Mouse (Mus musculus): ENCODE measurements around the gene Tm9sf2. TPM values are rescaled to one million over a fixed set of nuclear protein-coding genes. Genes with fewer than 3 reads are reported as not detected.
"Not testable (repeated sequence)": the region's sequence is repeated elsewhere in the genome, so short reads cannot be mapped to it uniquely, and the experiment has no call there.

Tm9sf2 gene
- polyA plus RNA-seq, 1 experiment from 2014 or later = 120 TPM

DNA sequence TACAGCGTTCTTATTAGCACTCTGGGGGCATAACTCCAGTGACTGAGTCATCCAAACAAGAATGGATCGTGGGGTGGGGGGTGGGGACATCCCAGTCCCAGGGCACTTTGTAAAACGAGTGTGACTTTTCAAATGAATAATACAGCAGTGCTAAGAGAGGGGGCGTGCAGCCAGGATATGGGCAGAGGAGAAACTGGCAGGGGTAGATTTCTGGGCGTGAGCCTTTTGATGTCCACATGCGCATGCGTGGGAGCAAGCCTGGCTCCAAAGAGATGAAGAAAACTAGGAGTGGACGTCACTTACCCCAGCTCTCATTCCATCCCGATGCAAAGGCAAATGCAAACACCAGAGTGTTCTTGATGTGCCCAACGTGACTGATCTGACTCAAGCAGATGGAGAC, 32.5 kb upstream of the Tm9sf2 start:
- DNase-seq (ENCODE audit: low spot score) = no peak
- H3K4me1 ChIP-seq = peaks cover 3% of the 10 kb centered on the region; the same call in 1 of the 2 replicates
- no peaks in the 10 kb centered on the region for H3K27me3 ChIP-seq (replicated peaks; ENCODE audit: low read depth, poor library complexity, severe bottlenecking)
- no peaks in the 10 kb centered on the region for H3K36me3 ChIP-seq (replicated peaks)
- WGBS = 84% methylated on average over 10 of the region's 10 CpGs
- H3K4me3 ChIP-seq = no peak overlapping the region
- no peaks in the 10 kb centered on the region for H3K9me3 ChIP-seq
- no peak overlapping the region for H3K27ac ChIP-seq (replicated peaks)

DNA sequence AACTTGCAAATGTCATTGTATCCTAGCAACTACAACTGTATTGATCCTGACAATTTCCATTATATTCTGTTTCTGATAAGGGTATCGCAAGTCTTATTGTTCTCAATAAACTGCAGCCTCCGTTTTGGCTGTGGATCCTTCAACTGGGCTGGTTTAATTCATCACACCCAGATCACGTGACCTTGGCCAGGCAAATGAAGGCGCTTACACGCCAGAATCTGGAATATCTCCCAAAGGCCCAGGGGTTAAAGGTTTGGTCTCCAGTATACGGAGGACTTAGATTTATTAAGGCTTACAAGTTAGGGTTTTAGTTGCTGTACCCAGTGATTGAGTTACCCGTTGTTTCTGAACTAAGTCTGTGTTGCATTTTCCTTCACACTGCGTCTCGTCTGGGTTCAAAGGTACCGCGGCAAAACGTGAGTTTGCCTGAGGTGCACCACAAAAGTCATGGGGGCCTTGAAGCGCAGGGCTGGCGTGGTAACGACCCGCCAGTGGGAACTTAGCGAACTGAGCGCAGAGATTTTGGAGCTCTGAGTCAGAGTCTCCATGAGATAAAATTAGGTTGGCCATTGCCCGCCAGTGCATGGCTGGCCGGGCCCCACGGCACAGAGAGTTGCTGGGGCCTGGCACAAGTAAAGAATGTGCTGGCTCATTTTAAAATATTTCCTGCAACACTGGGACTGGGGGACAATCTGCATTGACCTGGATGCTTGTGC, 31.2 kb upstream of the Tm9sf2 start:
- no peaks in the 10 kb centered on the region for H3K4me1 ChIP-seq
- DNase-seq (ENCODE audit: low spot score) = no peak
- no peaks in the 10 kb centered on the region for H3K36me3 ChIP-seq (replicated peaks)
- no peaks in the 10 kb centered on the region for H3K9me3 ChIP-seq
- H3K27ac ChIP-seq (replicated peaks) = no peak overlapping the region
- H3K27me3 ChIP-seq (replicated peaks; ENCODE audit: low read depth, poor library complexity, severe bottlenecking) = no peaks in the 10 kb centered on the region
- WGBS = 89% methylated on average over 21 of the region's 21 CpGs
- H3K4me3 ChIP-seq = no peak overlapping the region

DNA sequence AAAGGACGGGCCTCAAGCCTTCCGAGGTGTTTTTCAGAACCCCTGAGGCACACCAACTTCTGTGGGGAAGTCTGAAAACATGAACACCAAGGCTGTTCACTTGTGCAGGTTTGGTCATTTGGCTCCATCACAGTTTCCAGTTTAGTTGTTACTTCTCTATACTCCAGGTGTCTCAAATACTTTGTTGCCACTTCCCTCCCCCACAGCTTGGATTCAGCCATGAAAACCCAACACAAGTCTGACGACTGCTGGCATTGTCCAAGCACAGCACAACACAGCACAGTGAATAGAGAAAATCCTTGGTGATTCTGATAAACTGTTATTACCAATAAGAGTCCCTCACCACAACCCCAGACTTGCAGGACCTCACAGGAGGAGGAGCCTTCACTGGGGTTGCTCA, 29.8 kb upstream of the Tm9sf2 start:
- H3K9me3 ChIP-seq = no peaks in the 10 kb centered on the region
- H3K4me3 ChIP-seq = no peak overlapping the region
- 80% methylated on average over 3 of the region's 3 CpGs for WGBS
- no peaks in the 10 kb centered on the region for H3K4me1 ChIP-seq
- no peak for DNase-seq (ENCODE audit: low spot score)
- no peaks in the 10 kb centered on the region for H3K27me3 ChIP-seq (replicated peaks; ENCODE audit: low read depth, poor library complexity, severe bottlenecking)
- no peak overlapping the region for H3K27ac ChIP-seq (replicated peaks)
- H3K36me3 ChIP-seq (replicated peaks) = no peaks in the 10 kb centered on the region

DNA sequence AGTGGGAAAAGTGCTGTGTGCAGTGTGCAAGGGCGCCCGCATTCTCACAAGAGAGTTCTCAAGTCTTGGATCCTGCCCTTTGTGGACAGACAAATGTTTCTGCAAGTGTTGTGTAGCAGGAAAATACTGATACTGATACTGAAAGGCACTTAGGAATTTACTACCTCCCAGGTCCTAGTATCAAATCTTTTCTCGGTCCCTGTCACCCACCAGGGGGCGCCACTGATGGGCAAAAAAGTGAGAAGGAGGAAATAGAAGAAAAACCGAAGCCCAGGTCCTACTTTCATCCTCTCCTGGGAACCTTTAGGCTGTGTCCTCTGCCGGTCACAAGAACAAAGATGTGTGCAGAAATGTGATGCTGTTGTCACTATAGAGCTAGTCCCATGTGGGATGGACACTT, 27.4 kb upstream of the Tm9sf2 start:
- Histone ChIP-seq H3K9me3 (no peaks in the 10 kb centered on the region), H3K27me3 (replicated peaks; ENCODE audit: low read depth, poor library complexity, severe bottlenecking) (no peaks in the 10 kb centered on the region), H3K4me3 (no peak overlapping the region), H3K4me1 (no peaks in the 10 kb centered on the region), H3K36me3 (replicated peaks) (no peaks in the 10 kb centered on the region), H3K27ac (replicated peaks) (no peak overlapping the region)
- 44% methylated on average over 6 of the region's 6 CpGs for WGBS
- peak; percentile 59 for DNase-seq (ENCODE audit: low spot score)

DNA sequence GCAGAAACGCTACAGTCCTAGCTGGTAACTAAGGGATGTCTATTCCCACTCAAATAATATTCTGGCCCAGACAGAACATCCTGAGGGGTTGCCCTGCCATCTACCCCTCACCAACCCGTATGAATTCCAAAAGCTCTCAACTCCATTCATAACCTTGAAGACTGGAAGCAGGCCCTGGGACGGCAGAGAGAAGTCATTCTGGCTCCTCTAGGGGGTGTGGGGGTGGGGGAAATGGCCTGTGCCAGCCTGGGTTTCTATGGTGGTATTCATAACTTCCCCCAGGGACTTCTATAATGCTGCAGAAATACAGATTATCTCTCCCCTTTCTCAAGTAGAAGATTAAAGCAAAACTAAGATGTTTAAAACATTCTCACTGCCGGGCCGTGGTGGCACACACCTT, 26.9 kb upstream of the Tm9sf2 start:
- no peaks in the 10 kb centered on the region for H3K4me1 ChIP-seq
- 88% methylated on average over 5 of the region's 5 CpGs for WGBS
- DNase-seq (ENCODE audit: low spot score) = no peak

DNA sequence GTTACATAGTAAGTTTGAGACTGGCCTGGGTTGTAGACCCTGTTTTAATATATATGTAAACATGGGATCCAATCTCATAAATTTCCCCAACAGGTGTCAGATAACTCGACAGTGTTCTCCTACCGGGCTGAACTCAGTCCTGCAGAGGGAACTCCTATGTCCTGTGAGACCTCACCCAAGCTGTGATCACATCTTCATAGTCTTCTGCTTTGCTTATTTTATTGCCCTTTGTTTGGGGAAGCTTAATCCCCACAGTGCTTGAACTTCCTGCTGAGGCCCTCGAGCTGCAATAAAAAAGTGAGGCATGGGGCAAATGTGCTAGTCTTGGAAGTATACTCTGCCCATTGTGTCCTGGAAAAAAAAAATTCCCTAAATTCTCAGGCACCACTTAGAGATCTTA, 25.5 kb upstream of the Tm9sf2 start:
- H3K9me3 ChIP-seq = peaks cover 3% of the 10 kb centered on the region; the same call in 1 of the 2 replicates
- no peaks in the 10 kb centered on the region for H3K36me3 ChIP-seq (replicated peaks)
- 67% methylated on average over 3 of the region's 3 CpGs for WGBS
- H3K4me3 ChIP-seq = no peak overlapping the region
- no peak for DNase-seq (ENCODE audit: low spot score)
- no peaks in the 10 kb centered on the region for H3K4me1 ChIP-seq
- H3K27me3 ChIP-seq (replicated peaks; ENCODE audit: low read depth, poor library complexity, severe bottlenecking) = no peaks in the 10 kb centered on the region
- no peak overlapping the region for H3K27ac ChIP-seq (replicated peaks)

More for the DNA sequence above, 26.9 kb upstream of the Tm9sf2 start:
- Histone ChIP-seq H3K27me3 (replicated peaks; ENCODE audit: low read depth, poor library complexity, severe bottlenecking) (no peaks in the 10 kb centered on the region), H3K36me3 (replicated peaks) (no peaks in the 10 kb centered on the region), H3K9me3 (peaks cover 2% of the 10 kb centered on the region; the same call in 1 of the 2 replicates), H3K4me3 (no peak overlapping the region), H3K27ac (replicated peaks) (no peak overlapping the region)

DNA sequence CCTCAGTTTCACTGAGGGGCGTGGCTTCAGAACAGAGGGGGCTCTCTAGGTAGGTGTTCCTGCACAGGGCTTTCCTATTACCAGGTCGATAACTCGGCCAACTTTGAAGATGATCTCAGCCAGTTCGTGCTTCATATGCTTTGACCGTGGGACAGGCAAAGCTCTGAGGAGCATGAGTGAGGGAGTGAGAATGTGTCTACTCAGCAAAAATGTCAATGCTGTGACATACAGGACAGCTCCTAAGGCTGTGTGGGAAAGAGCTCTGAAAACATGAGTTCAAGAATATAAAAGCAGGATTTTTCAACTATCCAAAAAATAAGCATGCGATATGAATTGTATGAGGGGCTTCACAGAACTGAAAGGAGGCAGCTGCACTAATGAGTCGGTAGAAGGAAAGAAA, 23.3 kb upstream of the Tm9sf2 start:
- Histone ChIP-seq H3K27me3 (replicated peaks; ENCODE audit: low read depth, poor library complexity, severe bottlenecking) (no peaks in the 10 kb centered on the region), H3K9me3 (peaks cover 3% of the 10 kb centered on the region; the same call in 1 of the 2 replicates), H3K27ac (replicated peaks) (no peak overlapping the region), H3K4me1 (no peaks in the 10 kb centered on the region), H3K4me3 (no peak overlapping the region), H3K36me3 (replicated peaks) (no peaks in the 10 kb centered on the region)
- 82% methylated on average over 7 of the region's 7 CpGs for WGBS
- DNase-seq (ENCODE audit: low spot score) = no peak

DNA sequence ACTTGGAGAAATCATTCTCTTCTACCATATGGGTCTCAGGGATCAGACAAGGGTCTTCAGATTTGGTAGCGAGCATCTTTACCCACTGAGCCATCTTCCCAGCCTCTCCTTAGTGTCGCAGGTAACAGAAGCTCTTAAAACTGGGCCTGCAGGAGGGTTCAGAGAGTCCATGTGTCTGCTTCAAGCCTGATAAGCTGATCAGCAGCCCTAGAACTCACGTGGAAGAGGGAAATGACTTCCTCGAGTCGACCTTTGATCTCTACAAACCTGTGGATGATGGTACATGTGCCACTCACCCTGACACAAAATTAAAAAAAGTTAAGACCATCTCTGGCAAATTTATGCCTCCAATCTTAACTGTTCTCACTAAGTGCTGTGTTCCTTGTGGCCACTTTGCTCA, 18.9 kb upstream of the Tm9sf2 start:
- no peak overlapping the region for H3K27ac ChIP-seq (replicated peaks)
- H3K9me3 ChIP-seq = peaks cover 3% of the 10 kb centered on the region; the same call in 1 of the 2 replicates
- DNase-seq (ENCODE audit: low spot score) = no peak
- no peak overlapping the region for H3K4me3 ChIP-seq
- H3K4me1 ChIP-seq = no peaks in the 10 kb centered on the region
- no peaks in the 10 kb centered on the region for H3K36me3 ChIP-seq (replicated peaks)
- 82% methylated on average over 5 of the region's 5 CpGs for WGBS
- H3K27me3 ChIP-seq (replicated peaks; ENCODE audit: low read depth, poor library complexity, severe bottlenecking) = no peaks in the 10 kb centered on the region

DNA sequence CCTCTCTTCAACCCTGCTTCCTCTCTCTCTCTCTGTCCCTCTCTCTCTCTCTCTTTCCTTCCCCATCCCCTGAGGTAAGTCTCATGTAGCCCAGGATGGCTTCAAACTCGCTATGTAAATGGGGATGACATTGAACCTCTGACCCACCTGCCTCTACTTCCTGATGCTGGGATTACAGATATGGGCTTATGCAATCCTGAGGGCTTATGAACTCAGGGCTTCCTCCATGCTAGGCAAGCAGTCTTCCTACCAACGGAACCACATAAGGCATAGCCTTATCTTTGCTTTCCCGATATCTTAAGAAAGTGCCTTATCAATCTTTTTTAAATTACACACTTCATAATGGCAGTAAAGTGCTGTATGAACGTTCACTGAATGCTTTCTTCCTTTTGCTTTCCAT, 14.5 kb upstream of the Tm9sf2 start:
- Histone ChIP-seq H3K9me3 (no peaks in the 10 kb centered on the region), H3K36me3 (replicated peaks) (no peaks in the 10 kb centered on the region), H3K4me3 (no peak overlapping the region), H3K27me3 (replicated peaks; ENCODE audit: low read depth, poor library complexity, severe bottlenecking) (no peaks in the 10 kb centered on the region), H3K27ac (replicated peaks) (no peak overlapping the region), H3K4me1 (no peaks in the 10 kb centered on the region)
- 86% methylated on average over 4 of the region's 4 CpGs for WGBS
- no peak for DNase-seq (ENCODE audit: low spot score)

DNA sequence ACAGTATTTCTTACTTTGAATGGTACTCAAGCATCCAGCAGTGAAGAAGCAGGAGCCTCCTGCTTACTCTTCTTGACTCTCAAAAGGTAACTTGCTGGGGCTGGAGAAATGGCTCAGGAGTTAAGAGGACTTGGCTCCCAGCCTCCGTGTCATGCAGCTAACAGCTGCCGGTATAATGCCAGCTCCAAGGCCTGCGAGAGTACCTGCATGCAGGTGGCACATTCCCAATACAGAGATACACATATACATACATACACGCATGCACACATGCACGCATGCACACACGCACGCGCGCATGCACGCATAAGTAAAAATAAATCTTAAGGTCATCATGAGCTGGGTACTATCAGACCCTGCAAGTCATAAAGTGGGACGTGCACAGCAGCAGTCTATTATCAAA, 10.5 kb upstream of the Tm9sf2 start:
- no peak for DNase-seq (ENCODE audit: low spot score)
- Histone ChIP-seq H3K27ac (replicated peaks) (no peak overlapping the region), H3K4me3 (no peak overlapping the region), H3K9me3 (no peaks in the 10 kb centered on the region), H3K4me1 (no peaks in the 10 kb centered on the region), H3K27me3 (replicated peaks; ENCODE audit: low read depth, poor library complexity, severe bottlenecking) (no peaks in the 10 kb centered on the region), H3K36me3 (replicated peaks) (no peaks in the 10 kb centered on the region)
- WGBS = 96% methylated on average over 11 of the region's 11 CpGs

DNA sequence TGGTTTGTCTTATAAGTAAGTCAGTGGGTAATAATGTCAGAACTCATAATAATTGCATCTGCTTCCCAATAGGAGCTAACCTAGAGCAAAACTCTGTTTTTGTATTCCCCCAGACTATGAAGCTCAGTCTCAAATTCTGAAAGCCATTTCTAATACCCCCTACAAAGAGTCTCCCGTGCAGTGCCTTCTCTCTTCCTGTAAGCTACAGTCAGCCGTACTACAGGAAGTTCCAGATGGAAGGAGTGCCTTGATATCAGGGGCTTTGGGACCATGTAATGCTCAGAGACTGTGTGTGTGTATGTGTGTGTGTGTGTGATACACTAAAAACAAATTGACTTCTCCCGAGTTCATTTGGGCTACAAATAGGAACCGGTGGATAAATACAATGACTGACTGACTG, 7.3 kb upstream of the Tm9sf2 start:
- no peaks in the 10 kb centered on the region for H3K27me3 ChIP-seq (replicated peaks; ENCODE audit: low read depth, poor library complexity, severe bottlenecking)
- DNase-seq (ENCODE audit: low spot score) = no peak
- no peak overlapping the region for H3K4me3 ChIP-seq
- H3K27ac ChIP-seq (replicated peaks) = no peak overlapping the region
- no peaks in the 10 kb centered on the region for H3K36me3 ChIP-seq (replicated peaks)
- H3K4me1 ChIP-seq = peaks cover 3% of the 10 kb centered on the region; the same call in 1 of the 2 replicates
- 81% methylated on average over 4 of the region's 4 CpGs for WGBS
- no peaks in the 10 kb centered on the region for H3K9me3 ChIP-seq

DNA sequence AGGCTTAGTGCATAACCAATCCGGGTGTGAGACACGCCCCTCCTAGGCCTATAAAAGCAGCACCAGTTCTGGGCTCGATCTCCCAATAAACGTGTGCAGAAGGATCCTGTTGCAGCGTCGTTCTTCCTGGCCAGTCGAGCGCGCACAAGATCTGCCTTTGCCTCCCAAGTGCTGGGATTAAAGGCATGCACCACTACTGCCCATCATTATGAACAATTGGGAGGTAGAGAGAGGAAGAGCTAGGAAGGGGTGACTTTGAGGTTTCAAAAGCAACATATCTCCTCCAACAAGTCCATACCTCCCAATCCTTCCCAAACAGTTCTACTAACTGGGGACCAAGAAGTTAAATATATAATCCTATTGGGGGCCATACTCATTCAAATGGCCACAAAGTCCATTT, 4.9 kb upstream of the Tm9sf2 start:
- WGBS = 92% methylated on average over 9 of the region's 9 CpGs
- not testable (repeated sequence) for H3K4me3 ChIP-seq; DNase-seq (ENCODE audit: low spot score); H3K36me3 ChIP-seq (replicated peaks); H3K27me3 ChIP-seq (replicated peaks; ENCODE audit: low read depth, poor library complexity, severe bottlenecking); H3K9me3 ChIP-seq; H3K27ac ChIP-seq (replicated peaks)
- peaks cover 19% of the 10 kb centered on the region for H3K4me1 ChIP-seq

DNA sequence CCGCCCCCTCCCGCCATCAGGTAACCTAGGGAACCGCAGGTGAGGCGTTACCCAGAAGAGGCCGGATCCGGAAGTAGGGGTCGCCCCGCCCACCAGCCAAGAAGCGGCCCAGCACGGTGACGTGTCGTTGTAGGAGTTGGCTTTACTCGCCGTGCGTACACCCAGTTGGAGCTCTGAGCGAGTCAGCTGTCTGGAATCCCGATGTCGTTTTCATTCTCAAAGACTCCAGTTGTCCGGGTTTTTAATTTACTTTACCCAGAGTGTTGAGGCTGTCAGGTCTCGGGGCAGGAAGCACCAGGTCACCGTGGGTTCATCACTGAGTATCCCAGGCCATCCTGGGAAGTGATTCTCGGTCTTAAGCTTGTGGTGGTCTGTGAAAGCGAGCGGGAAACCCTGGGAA, 2.0 kb upstream of the Tm9sf2 start:
- no peaks in the 10 kb centered on the region for H3K27me3 ChIP-seq (replicated peaks; ENCODE audit: low read depth, poor library complexity, severe bottlenecking)
- peaks cover 40% of the 10 kb centered on the region for H3K4me1 ChIP-seq
- H3K27ac ChIP-seq (replicated peaks) = peak overlapping the region; percentile 90
- peak overlapping the region; percentile 93 for H3K4me3 ChIP-seq
- H3K36me3 ChIP-seq (replicated peaks) = no peaks in the 10 kb centered on the region
- DNase-seq (ENCODE audit: low spot score) = peak; percentile 98
- H3K9me3 ChIP-seq = no peaks in the 10 kb centered on the region
- under 1% methylated on average over 24 of the region's 24 CpGs for WGBS
